Mouse (Mus musculus) thymus, adult 2 months (tissue): ENCODE data around the gene Dyrk1b.

Experiments
- CTCF ChIP-seq: fragments of 200-500 bp; IDR thresholded peaks from 2 replicates; pipeline ENCODE4 v1.5.1; 2012; ENCODE audit warnings: mild to moderate bottlenecking, control low read depth, low read length, moderate library complexity, borderline replicate concordance; ENCODE audit not compliant: control insufficient read depth, poor library complexity, insufficient read depth; ENCODE audit errors: extremely low read depth
- POLR2A ChIP-seq: fragments of 200-500 bp; IDR thresholded peaks from 2 replicates; pipeline ENCODE4 v1.6.1; 2012; ENCODE audit warnings: mild to moderate bottlenecking, low read length, control low read depth, moderate library complexity; ENCODE audit not compliant: control insufficient read depth, poor library complexity, insufficient read depth; ENCODE audit errors: extremely low read depth

- no peak for TF ChIP-seq CTCF
- no peak for TF ChIP-seq POLR2A
Measured at GRCm38 (mm10) chr7:28206044-28206600, 26.9 kb downstream of the Dyrk1b start.
